Mouse (Mus musculus): Measurements from ENCODE around the gene Obp2b. TPM values are rescaled to one million over a fixed set of nuclear protein-coding genes. Genes with fewer than 3 reads are reported as not detected.
"Not testable (repeated sequence)": the region's sequence is repeated elsewhere in the genome, so short reads cannot be mapped to it uniquely, and the experiment has no call there.

Obp2b gene
- total RNA-seq (2022): not detected

- DNase-seq: not testable (repeated sequence)
Observed at GRCm38 (mm10) chr2:25736709-25737108, at the start of gene Obp2b. Obp2b (plus strand) TSS chr2:25737009.

GRCm38 (mm10) chr2:25694605-25695004 lies 42.2 kb upstream of the Obp2b start:
- peak; percentile 55 for DNase-seq

DNA sequence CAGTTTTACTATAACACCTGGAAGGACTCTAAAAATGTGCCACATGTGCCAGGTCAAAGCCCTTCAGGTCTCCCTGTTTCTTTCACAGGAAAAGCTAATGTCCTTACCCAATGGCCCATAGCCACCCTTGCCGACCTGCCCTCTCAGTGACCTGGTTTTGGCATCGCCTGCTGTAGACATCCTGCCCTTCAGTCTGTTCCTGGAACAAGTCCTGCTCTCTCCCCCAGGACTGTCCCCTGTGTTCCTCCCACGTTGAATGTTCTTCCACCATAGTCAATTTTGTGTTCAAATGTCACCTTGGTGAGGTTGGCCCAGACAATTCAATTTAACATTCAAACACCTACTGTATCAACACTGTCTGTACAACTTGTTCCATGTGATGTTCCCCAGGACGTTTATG lies 39.9 kb upstream of the Obp2b start:
- DNase-seq: no peak

- no peak for DNase-seq
Observed at GRCm38 (mm10) chr2:25698696-25699095, 38.1 kb upstream of the Obp2b start.

DNA sequence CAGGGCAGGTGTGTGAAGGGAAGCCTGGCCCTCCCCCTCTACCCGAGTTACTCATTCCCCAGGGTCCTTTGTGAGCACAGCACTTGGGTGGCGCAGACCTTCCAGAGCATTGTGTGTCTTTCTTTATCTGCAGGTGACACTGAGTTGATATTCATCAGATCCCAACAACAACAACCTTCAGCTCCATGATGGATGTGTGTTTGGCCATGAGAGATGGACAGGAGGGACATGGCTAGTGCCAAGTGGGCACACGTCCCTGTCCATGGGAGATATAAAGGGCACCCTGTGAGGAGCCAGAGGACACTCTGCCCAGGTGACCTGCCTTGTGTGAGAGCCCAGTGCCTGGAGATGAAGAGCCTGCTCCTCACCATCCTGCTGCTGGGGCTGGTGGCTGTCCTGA lies 37.1 kb upstream of the Obp2b start, which contains the start of gene Obp2a:
TSS of gene Obp2a (plus strand) at position 301 of the 400 bp plus-strand sequence.
- DNase-seq: not testable (repeated sequence)

DNA sequence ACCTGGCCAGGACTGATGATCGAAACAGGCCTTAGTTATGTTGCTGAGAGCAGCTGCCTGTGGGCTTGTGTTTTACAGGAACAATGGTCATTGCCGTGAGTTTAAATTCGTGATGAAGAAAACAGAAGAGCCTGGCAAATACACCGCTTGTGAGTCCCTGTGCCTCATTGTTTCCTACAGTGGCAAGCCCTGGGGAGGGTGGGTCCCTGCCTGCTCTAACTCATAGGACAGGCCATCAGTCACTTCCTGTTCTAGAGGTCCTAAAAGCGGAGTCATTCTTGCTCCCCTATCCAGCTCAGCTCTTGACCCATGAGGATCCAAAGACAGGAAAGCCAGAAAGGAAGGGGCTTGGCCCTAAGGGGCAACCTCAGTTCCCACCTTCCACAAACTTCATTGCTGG lies 35.8 kb upstream of the Obp2b start:
- DNase-seq: no peak

DNA sequence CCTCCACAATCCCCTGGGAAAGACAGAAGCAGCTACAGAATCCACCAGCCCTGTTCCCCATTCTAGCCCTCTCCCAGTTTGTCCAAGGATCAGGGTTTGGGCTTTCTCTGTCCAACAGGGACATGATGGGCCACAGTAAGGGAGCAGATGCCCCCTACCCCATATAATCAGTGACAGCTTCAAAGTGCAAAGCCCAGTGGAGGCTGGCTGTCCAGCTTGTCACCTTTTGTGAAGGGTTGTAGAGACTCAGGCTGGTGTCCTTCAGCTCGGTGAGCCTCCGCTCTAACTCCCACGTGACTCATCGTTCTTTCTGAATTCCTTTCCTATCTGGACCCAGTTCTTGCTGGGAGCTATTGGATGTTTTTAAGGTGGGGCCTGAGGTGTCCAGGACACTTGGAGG lies 33.1 kb upstream of the Obp2b start:
- DNase-seq: no peak

GRCm38 (mm10) chr2:25706643-25707481 lies 29.9 kb upstream of the Obp2b start, which contains the start of gene Bmyc:
Bmyc (plus strand) TSS chr2:25706739.
- DNase-seq: peak; percentile 75

DNA sequence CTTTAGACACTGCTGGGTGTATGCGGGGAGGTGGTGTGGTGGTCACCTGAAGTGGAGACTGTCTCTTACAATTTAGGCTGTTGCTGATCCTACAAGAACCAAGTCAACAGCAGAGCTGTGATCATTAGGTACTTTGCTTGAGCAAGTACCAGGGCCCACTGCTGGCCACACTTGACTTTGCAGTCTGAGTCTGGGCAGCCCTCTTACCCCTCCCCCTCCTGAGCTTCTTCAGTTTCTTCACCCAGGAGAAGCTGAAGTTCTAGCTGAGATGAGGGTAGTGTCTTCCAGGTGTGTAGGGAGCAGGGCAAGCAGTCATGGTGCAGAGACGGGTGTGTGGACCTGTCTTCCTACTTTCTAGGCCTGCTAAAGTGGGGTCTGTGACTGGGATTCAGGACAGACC lies 28.7 kb upstream of the Obp2b start:
- DNase-seq: no peak

- not testable (repeated sequence) for DNase-seq
Observed at GRCm38 (mm10) chr2:25709056-25709455, 27.8 kb upstream of the Obp2b start.

DNA sequence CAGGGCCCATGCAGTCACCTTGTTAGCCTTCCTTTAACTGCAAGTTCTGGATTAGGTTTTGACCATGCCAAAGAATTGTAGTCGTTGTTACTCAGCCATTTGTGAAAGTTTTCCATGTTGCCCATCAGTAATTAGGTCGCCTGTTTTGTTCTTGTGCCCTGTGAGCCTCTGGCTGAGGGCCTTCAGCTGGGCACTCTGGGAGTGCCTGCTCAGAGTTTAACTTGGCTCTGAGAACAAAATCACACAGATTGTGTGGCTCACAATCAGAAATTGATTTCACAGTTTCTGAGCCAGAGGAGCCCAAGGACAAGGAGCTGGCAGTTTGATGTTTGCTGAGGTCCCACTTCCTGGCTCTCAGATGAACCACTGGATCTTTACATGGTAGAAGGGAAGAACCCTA lies 27.0 kb upstream of the Obp2b start:
- DNase-seq: not testable (repeated sequence)

DNA sequence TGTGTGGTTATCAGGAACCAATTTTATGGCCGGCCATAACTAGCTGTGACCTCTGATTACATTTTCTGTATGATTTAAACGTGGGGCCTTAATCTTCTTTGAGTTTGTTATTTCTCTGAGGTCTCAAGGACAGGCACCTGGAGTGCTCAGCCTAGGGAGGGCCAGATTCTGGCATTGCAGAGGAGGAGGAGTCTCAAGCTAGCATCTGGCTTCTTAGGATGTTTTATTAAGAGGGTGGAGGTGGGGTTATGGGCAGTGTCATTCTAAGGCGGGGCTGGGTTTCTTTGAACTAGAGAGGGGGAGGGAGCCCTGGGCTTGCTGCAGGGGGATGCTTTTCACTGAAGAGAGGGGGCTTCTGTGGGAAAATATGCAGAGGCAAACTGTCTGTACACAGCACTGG lies 25.2 kb upstream of the Obp2b start:
- not testable (repeated sequence) for DNase-seq

- DNase-seq: no peak
Observed at GRCm38 (mm10) chr2:25717222-25717621, 19.6 kb upstream of the Obp2b start.

DNA sequence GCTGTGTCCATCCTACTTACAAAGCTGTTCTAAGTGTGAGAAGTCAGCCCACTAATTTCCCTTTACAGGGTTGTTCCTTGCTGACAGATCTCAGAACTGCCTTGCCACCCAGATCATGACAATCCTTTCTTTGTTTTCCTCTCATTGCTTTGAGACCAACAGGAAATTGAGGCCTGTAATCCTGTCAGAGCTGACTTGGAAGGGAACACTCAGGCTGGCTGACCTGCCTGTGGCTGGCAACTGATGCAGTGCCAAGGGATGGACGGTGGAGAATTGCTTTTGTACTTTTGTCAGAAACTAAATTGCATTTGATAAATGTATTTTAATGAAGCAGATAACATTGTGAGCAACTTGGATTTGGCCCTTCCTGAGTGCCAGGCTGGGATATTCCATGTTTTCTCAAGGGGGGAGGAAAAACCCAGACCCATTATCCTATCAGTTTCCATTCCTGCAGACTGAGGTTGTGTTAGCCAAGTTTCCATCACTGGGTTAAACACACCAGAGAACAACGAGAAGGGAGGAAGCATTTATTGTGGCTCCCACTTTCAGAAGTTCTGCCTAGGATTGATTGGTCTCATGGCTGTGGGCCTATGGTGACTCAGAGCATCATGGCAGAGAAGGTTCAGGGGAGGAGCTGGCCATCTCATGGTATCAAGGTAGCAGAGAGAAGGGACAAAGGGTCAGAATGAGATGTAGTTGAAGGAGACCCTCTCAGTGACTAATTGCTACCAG lies 3.4 kb upstream of the Obp2b start:
- DNase-seq: no peak

DNA sequence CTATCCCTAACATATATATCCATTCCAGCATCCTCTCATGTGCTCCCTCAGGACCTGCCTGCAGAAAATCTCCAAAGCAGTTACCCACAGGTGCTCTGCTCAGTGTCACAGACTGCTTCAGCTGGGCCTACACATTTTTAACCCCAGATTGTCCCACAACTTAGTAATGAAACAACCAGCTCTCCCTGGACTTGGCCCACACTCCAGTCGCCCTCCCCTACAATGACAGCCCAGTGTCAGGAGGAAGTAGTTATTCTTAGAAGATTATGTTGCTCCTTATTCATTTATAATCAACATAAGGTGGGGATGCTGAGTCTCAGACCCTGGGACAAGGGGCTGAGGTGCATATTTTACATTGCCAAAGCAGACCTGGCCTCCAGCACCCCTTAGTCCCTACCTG lies 4.9 kb downstream of the Obp2b start:
- no peak for DNase-seq

- DNase-seq: no peak
Observed at GRCm38 (mm10) chr2:25754201-25754600, 17.4 kb downstream of the Obp2b start.

- no peak for DNase-seq
Observed at GRCm38 (mm10) chr2:25758064-25758625, 21.3 kb downstream of the Obp2b start.

GRCm38 (mm10) chr2:25765269-25765668 lies 28.5 kb downstream of the Obp2b start, which contains the start of gene Lcn3:
Lcn3 (plus strand) TSS chr2:25765569.
- no peak for DNase-seq

- DNase-seq: no peak
Observed at GRCm38 (mm10) chr2:25767764-25768163, 31.0 kb downstream of the Obp2b start.

- DNase-seq: no peak
Observed at GRCm38 (mm10) chr2:25773507-25773906, 36.7 kb downstream of the Obp2b start.

- no peak for DNase-seq
Observed at GRCm38 (mm10) chr2:25774640-25775039, 37.8 kb downstream of the Obp2b start.

GRCm38 (mm10) chr2:25775991-25776390 lies 39.2 kb downstream of the Obp2b start:
- DNase-seq: peak; percentile 27

DNA sequence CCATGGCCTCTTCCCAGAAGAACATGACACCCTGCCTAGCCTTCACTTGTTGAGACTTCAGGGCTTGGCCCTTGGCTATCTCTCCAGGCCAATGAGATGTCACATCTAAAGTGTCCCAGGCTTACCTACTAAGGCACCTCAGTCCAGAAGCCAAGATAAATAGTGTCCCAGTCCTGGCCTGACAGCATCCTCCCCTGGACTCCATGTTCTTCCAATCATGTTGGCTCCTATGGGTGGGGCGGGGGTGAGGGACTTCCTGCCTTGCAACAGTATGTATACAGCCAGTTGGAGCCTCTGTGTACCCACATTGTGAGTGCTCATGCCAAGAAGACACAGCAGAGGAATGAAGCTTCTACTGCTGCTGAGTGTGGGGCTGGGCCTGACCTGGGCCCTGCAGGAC lies 39.9 kb downstream of the Obp2b start, which contains the start of gene Lcn11:
TSS of gene Lcn11 (plus strand) at position 301 of the 400 bp plus-strand sequence.
- DNase-seq: no peak

Data from adrenal gland, adult 8-10 months (tissue).